Mouse (Mus musculus) cerebellum, adult 2 months (tissue): ENCODE measurements around the gene Aplf.

Experiments
- CTCF ChIP-seq: fragments of 200-500 bp; IDR thresholded peaks from 2 replicates; pipeline ENCODE4 v1.5.1; 2011; ENCODE audit warnings: low read depth, mild to moderate bottlenecking, control low read depth, low read length, moderate library complexity, borderline replicate concordance; ENCODE audit not compliant: insufficient read depth
- POLR2A ChIP-seq: fragments of 200-500 bp; IDR thresholded peaks from 2 replicates; pipeline ENCODE4 v1.6.1; 2011; ENCODE audit warnings: low read length, control low read depth, borderline replicate concordance; ENCODE audit not compliant: insufficient read depth

DNA sequence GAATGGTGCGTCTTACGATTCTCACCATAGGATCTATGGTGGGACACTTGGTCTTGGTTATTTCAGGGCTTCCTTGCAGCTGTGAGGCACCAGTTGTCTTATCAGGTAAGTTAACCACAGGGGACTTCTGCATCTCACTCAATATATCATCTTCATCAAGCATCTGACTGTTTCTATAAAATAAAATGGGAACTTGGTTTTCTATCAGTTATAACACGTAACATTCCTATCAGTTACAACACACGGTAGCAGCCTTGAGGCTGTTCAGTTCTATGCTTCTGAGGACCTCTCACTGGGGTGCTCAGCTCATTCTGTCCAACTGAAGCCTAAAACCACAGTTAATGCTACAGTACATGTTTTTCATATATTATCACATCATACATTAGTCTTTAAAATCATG lies 13.2 kb downstream of the Aplf start:
- TF ChIP-seq POLR2A (no peak), CTCF (no peak)
